Mouse (Mus musculus) c-Kit-negative CD71-positive TER-119-positive erythroid progenitor cells, embryonic 14.5 days (primary cell): ENCODE results near the gene Ramp2.
A peak's percentile ranks its signal among the peaks of the same experiment; 100 is the strongest.

ENCODE experiments used
- DNase-seq: peaks from one replicate; pipeline ENCODE4 v3.0.0-alpha.2; 2013; ENCODE audit warnings: low read depth, low spot score

Gene Ramp2

DNA sequence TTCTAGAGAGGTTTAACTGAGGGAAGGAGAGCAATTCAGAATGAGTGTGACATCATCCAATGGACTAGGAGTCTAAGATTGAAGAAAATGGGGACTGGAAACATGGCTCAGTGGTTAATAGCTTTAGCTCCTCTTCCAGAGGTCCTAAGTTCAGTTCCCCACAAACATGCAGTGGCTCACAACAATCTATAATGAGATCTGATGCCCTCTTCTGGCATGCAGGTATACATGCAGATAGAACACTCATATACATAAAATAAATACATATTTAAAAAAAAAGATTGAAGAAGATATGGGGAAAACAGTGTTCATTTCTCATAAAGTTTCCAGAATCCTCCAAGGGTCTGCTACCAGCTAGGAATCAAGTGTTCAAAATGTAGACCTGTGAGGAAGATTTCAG, 10.4 kb upstream of the Ramp2 start:
- DNase-seq, result no peak

DNA sequence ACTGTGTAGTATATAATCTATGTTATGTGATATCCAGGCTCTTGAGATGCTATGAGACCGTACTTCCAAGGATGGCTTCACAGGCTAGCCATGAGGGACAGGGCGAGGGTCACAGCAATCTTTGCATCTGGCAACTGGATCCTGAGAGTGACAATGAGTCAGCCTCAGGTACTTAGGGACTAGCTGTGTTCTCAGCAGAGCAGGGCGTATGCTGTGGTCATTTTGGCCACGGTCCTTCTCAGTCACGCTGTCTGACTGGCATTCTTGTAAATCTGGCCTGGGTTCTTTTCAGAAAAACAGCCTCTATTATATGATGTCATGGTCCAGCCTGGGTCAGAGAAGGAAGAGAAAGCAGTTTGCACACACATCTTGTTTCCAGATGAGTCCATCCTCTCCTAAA, 9.0 kb upstream of the Ramp2 start:
- DNase-seq, result no peak

DNA sequence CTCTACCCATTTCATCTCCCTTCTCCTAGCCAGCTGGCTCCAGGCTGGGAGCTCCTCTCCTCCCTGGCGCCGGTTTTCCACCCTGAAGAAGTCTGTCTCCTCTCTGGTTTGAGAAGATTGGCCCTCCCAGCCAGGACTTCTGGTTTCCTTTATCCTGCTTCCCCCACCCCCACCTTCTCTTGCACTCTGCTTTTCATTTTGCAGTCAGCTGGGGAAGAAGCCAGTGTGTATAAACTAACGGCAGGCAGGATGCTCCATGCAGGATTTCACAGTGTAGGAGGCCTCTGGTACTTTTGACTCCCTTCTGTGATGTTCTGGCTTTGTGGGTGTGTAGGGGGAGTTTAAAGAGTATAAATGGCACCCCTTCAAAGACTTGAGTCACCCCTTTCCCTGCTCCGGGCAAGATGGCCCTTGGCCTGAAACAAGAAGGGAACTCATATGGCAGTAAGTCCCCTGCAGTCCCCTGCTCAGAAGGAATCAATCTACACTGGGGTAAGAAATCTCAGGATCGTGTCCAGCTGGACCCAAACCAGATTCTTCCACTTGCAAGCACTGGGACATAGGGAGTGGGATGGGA, 7.7 kb upstream of the Ramp2 start:
- no peak for DNase-seq

DNA sequence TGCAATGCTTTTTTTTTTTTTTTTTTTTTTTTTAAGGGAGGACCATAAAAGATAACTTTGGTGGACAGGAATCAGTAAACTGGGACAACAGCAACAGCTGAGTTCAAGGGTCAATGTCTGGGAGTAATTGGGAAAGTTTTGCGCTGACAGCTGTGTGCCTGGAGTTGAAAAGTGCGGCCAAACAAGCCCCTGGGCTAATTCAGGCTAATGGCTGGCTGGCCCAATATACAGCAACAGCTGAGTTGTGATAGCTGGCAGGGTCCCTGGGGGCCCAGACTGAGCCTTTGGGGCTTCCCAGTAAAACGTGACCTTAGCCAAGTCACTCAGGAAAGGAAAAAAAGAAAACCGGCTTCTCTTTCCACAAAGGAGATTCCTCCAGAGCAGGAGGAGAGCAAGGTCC, 757 bp upstream of the Ramp2 start:
- DNase-seq, result no peak

DNA sequence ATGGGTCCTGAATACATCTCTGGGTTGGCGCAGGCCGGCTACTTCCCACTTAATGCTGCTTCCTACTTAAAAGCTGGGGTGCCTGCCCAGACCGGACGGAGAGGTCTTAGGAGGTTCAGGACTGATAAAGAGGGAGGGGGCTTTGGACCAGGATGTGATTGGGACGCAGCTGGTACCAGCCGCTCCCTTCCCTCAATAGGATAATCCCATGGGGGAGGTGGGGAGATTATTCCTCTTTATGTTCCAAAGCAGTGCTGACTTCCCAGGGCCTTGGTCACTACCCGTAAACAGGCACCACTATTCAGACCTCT, 829 bp downstream of the Ramp2 start:
- DNase-seq, result no peak

DNA sequence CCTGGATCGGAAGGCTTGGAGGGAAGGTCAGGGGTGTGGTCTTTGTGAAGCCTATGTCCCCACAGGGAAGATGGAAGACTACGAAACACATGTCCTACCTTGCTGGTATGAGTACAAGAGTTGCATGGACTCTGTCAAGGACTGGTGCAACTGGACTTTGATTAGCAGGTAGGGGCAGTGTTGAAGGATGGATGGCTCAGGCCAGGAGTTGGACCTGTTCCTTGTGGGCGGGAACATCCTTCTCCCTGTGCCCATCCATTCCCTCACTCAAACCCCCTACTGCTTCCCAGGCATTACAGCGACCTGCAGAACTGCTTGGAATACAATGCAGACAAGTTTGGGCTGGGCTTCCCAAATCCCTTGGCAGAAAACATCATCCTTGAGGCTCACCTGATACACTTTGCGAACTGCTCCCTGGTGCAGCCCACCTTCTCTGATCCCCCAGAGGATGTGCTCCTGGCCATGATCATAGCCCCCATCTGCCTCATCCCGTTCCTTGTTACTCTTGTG, 1.7 kb downstream of the Ramp2 start:
- DNase-seq, result no peak

DNA sequence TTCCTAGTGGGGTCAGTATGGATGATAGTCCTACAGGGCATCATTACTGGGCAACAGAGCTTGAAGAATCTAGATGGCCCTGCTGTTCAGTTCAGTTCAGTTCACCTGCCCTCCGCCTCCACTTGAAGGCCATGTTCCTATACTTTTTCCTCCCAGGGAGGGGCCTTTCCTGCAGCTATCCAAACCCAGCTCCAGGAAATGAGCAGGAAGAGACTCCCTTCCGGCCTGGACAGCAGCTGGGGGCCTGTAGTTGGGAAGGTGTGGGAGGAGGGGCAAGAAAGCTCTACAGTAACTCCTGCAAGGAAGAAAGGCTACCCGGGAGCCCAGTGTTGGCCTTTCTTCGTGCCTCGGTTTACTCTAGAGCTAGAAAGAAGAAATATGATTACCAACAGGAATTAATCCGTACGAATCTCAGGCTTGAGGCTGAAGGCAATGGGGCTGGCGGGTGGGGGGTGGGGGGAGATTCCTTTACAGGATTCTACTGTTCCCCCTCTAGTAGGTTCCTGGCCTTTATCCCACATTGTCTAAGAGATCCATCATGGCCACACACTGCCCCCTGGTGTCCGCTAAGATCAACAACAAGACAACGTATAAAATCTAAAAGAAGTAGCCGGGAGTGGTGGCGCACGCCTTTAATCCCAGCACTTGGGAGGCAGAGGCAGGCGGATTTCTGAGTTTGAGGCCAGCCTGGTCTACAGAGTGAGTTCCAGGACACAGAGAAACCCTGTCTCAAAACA, 2.6 kb downstream of the Ramp2 start:
- DNase-seq, result peak; percentile 64

DNA sequence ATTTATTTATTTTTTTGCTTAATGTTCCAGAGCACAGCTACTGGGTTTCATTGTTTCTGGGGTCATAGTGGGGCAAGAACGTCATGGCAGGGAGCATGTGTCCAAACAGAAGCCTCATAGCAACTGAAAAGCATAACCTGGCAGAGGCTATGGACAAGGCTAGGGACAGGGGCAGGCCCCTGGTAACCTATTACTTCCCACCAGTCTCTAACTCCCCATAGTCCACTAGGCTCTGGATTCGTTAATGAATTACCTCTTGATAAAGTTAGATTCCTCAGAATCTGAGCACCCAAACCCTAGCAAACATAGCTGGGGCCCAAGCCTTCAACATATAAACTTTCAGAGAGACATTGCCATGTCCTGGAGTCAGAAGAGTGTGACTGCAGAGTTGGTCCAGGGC, 5.2 kb downstream of the Ramp2 start:
- no peak for DNase-seq

DNA sequence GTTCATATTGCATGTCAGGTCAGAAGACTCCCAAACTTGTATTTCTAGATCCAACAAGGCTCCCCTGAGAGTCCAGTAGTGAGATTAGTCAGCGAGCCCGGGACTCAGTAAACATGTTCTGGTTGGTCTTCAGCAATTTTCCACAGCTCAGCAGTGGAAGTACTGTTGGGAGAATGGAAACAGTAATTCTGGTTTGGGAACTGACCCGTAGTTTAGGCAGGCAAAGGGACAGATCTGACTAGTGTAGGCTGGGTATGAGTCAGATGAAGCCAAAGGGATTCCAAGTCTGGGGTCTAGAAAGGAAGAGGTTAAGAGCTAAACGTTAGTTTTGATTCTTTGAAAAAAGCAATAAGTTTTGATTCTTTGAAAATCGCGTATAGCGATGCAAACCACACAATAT, 7.1 kb downstream of the Ramp2 start:
- DNase-seq, result peak; percentile 44

DNA sequence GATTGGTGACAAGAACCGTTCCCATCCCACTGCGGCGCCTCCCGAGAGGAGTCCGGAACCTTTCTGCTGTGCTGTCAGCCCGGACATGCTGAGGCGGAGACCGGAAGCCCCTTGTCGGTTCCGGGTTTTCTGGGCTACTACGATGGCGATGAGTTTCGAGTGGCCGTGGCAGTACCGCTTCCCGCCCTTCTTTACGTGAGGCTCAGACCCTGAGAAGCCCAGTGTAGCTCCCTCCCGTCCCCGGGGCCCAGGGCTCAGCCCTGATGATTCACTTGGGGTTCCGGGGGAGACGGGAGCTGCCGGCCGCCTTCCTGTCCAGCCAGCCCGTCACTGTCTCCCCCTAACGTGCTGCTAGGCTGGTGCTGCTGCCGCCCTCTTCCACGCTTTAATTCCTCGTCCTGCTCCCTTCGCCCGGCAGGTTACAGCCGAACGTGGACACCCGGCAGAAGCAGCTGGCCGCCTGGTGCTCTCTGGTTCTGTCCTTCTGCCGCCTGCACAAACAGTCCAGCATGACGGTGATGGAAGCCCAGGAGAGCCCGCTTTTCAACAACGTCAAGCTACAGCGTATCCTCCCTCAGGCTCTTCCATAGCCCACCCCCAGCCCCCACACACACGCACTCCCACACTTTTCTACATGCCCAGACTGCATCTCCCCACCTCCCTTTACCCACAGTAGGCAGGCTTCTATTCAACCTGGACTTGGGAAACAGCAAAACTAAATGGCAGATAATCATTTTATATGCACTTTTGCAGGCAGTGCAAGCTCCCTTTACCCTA, 8.0 kb downstream of the Ramp2 start, which contains the start of gene Vps25:
Gene Vps25, plus strand, starts transcription at position 95 of the 777 bp plus-strand sequence.
- DNase-seq, result peak; percentile 77

DNA sequence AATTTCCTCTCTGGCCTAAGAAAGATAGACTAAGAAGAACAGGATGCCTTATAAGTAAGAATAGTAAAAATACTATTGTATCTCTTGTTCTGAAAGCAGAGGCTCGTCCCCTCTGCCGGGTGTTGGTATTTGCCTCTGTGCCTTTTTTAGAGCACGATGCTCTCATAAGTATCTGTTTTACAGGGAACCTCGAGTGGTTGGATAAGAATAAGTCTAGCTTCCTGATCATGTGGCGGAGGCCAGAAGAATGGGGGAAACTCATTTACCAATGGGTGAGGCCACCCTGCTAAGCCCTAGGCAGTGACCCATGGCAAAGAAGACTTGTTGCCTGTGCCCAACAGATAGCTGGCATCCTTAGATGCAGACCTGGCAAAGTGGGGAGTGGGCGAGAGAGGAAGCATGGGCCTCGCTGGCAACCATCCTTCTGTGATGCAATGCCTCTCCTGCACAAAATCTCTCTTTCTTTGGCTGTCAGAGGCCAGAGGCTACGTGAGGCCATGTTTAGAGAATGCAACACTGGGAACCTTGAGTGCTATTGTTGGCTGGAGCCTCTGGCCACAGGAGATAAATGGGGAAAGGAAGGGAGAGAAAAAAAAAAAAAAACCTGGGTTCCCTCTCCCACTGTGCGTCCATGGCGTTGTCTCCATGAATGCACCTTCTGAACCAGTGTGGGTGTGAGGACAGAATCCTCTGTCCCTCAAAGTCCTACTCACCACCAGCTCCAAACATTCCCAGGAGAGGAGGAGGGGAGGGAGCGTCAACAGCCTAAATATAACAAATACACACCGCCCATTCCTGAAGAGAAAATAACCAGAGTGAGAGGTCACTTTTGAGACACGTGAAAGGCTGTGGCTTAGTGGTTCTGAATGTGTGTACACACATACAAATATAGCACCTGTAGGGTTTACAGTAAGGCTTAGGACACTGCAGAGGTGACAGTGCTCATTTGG, 10.3 kb downstream of the Ramp2 start:
- DNase-seq, result no peak

DNA sequence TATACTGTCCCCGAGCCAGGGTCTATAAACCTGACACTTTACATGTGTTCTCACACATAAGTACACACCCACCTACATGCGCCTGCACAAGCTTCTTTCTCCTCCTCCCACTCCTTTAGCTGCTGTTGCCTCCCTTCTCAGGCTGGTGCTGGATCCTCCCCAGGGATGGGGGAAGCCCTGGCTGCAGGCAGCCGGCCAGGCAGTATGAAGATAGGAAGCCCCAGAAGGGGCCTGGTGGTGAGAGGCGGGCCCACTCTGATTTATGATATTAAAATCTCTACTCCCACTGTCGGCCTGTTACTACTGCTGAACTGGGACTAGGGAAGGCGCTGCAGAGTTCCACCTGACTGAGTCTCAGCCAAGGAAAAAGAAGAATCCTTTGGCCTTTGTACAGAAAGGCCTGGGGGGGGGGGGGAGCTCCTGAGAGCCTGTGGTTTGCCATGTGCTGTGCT, 13.5 kb downstream of the Ramp2 start:
- no peak for DNase-seq

DNA sequence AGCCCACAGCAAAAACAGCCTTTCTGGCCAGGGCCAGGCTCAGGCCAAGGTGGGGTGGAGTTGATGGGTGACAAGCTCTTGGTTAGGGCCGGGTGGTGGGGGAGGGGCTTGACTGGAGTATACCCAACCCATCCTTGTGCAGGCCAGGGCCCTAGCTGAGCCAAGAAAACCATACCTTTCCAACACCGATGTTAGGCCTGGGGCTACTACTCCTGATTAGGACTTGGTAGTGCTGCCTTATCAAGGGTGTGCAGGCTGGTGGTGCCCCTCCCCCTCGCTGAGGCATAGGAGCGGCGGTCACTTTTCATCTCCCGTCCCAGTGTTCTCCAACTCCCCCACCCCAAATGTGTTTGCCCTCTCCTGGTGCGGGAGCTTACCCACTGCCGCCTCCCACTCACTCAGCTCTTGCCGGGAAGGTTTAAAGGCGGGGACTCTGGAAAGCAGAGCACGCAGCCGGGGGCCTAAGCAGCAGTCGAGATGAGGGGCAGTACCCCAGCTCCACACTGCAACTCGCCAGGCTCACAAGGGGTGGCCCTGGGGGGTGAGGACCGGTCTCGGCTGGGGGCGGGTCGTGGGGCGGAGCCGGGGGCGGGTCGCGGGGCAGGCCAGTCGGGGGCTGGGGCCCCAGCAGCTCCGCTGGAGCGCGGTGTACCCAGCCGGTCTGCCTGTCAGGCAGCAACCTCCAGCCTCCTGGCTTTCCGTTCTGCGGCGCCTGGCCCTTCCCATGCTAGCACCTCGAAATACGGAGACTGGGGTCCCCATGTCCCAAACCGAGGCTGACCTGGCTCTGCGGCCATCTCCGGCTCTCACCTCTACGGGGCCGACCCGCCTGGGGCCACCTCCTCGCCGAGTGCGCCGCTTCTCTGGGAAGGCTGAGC, 14.4 kb downstream of the Ramp2 start, which contains the start of gene Wnk4:
Gene Wnk4, plus strand, starts transcription at position 620 of the 878 bp plus-strand sequence.
- peak; percentile 62 for DNase-seq

DNA sequence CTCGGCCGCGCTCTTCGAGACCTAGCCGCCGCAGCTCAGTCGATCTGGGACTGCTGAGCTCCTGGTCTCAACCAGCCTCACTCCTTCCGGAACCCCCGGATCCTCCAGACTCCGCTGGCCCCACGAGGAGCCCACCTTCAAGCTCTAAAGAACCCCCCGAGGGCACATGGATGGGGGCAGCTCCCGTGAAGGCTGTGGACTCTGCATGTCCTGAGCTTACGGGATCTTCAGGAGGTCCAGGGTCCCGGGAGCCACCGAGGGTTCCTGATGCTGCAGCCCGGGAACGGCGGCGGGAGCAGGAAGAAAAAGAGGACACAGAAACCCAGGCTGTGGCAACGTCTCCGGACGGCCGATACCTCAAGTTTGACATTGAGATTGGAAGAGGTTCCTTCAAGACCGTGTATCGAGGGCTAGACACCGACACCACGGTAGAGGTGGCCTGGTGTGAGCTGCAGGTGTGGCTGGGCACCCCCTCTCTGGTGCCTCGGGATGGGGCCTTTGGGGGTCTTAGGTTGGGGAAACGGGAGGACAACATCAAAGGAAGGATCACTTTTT, 15.1 kb downstream of the Ramp2 start:
- DNase-seq, result no peak

DNA sequence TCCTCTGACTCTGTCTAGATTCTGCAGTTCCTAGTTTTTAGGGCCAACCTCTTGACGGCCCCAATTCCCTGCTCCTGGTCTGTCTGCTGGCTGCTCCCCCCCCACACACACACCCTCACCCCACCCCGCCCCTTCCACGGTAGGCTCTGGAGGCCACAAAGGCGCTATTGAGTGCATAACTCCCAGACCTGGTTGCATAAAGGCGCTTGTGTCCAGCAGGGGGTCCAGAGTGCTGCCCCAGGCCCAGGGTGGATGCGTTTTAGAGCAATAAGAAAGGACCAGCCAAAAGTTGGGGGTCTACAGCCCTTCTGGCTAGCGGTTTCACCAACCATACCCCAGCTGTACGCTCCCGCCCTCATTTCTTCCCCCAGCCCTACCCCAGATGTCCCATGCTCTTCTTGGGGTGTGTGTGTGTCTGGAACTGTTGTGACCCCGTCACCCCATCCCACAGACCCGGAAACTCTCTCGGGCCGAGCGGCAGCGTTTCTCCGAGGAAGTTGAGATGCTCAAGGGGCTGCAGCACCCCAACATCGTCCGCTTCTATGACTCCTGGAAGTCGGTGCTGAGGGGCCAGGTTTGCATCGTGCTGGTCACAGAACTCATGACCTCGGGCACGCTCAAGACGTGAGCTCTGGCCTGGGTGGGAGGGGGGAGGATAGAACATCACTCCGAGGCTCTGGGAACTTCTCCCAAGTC, 16.6 kb downstream of the Ramp2 start:
- no peak for DNase-seq

DNA sequence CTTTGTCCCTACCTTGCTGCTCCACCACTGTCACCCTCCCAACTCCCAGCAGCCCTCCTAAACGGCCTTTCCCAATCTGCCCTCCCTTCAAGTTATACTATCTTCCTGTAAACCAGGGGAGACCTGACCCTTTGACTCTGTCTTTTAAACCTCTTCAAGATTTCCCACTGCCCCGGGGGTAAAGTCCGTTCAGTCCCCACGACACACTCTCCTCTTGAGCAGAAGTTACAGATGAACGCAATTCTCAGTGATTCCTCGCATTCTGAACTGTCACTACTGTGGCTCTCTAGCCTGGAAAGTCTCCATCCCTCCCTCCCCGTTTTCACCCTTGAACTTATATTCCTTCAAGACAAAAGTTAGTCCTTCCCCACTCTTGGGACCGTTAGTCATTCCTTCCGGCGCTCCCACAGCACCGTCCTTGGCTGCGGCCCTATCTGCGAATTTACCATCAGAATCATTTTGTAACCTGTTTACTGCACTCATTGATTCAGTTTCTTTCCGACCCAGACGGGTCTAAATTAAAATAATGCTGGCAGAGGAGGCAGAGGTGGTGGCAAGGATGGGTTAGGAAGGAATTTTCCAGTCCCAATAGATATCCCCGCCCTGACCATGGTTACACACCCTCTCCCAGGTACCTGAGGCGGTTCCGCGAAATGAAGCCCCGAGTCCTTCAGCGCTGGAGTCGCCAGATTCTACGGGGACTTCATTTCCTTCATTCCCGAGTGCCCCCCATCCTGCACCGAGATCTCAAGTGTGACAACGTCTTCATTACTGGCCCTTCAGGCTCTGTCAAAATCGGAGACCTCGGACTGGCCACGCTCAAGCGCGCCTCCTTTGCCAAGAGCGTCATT, 17.5 kb downstream of the Ramp2 start:
- no peak for DNase-seq

DNA sequence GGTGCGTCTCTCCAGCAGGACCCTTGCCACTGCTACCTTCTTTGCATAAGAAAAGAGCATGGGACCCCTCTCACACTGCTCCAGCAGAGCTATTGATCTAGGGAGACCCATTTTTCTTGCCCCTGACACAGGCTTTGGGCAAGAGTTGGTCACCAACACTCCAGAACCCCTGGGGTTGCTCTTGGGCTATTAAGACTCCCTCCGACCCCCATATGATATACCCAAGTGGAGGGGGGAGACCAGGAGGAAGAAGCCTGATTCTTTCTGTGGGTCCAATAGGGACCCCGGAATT, 18.1 kb downstream of the Ramp2 start:
- no peak for DNase-seq

DNA sequence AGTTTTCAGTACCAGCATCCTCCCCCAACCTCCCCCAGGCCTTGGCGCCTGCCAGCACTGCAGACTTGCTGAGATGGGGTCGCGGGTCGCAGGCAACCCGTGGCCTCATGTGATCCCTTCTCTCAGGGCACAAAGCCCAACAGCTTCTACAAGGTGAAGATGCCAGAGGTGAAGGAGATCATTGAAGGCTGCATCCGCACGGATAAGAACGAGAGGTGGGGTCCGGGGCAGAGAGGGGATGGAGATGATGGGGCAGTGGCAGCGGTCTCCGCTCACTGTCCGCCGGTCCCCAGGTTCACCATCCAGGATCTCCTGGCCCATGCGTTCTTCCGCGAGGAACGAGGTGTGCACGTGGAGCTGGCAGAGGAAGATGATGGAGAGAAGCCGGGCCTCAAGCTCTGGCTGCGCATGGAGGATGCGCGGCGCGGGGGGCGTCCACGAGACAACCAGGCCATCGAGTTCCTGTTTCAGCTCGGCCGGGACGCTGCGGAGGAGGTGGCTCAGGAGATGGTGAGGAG, 19.2 kb downstream of the Ramp2 start:
- no peak for DNase-seq

DNA sequence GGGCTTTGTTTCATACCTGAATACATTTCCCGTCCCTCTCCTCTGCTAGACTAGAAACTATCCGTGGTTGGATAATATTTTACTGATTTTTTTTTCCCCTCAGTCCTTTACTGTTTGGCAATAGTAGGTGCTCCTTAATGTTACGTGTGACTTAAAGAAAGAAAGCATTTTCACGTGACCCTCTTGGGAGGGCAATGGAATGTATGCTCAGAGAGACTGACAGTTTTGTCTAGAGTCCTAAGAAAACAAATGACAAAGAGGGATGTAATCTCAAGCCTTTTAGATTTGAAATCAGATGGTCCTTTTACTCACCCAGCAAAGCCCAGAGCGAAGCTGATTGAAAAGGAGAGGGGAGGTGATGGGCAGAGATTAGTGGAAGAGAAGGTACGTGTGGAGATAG, 20.1 kb downstream of the Ramp2 start:
- no peak for DNase-seq
